ENCODE assay signal across 10 mouse cellular contexts in genomic region chr11:85917993-85918325, GRCm38 (mm10). TPM values are rescaled to one million over a fixed set of nuclear protein-coding genes. Genes with fewer than 3 reads are reported as not detected.
DNase-seq lines count a peak whose midpoint lies in the region; ATAC-seq lines count a peak whose summit lies in the region.
"Had no signal": no experiment of that assay in that cellular context is flagged by ENCODE, and none has a peak within 500 bp of the region (broad histone marks: within the 10 kb centered on the region; RNA-seq: fewer than 3 reads in every experiment).

No protein-coding gene starts in this region.

- peak; percentile 21 for DNase-seq in R1 (ENCODE audit: low read depth, low spot score)
- DNase-seq in embryo, embryonic 11 days: peak; percentile 82
- DNase-seq in limb, embryonic 11.5 days (ENCODE audit: low spot score): peak; percentile 85
- DNase-seq in midbrain, embryonic 11.5 days (ENCODE audit: low spot score, missing footprints): peak; percentile 94
- no peak for DNase-seq in thymus, postnatal 4 days
- no peak for DNase-seq in ovary, postnatal 10 days (ENCODE audit: low spot score)
- no peak for DNase-seq in cerebellum, adult 9-10 months
- DNase-seq in ovary, adult 18-20 months (ENCODE audit: low spot score): no peak
- DNase-seq: gastrocnemius, postnatal 36 days; kidney, postnatal 4 days had no signal

- peak overlapping the region; percentile 87 for H3K27ac ChIP-seq in limb, embryonic 11.5 days (replicated peaks; ENCODE audit: low read depth, low read length)
- peak overlapping the region; percentile 28; the same call in 1 of the 2 replicates for H3K27ac ChIP-seq in midbrain, embryonic 11.5 days (ENCODE audit: low read depth, low read length)

- peak overlapping the region; percentile 30; the same call in 1 of the 2 replicates for H3K9ac ChIP-seq in limb, embryonic 11.5 days (ENCODE audit: low read length)
- no peak overlapping the region for H3K9ac ChIP-seq in midbrain, embryonic 11.5 days (ENCODE audit: low read length)

- no peaks in the 10 kb centered on the region for H3K27me3 ChIP-seq in limb, embryonic 11.5 days (ENCODE audit: control insufficient read depth, insufficient read depth, low read length)
- no peaks in the 10 kb centered on the region; the same call in 1 of the 2 replicates for H3K27me3 ChIP-seq in midbrain, embryonic 11.5 days (ENCODE audit: control insufficient read depth, insufficient read depth, low read length)

- WGBS in limb, embryonic 11.5 days: 1% methylated on average over 11 of the region's 11 CpGs
- 10% methylated on average over 11 of the region's 11 CpGs for WGBS in midbrain, embryonic 11.5 days

- H3K4me1 ChIP-seq in limb, embryonic 11.5 days (ENCODE audit: control insufficient read depth, insufficient read depth, low read length): peaks cover 39% of the 10 kb centered on the region
- H3K4me1 ChIP-seq in midbrain, embryonic 11.5 days (ENCODE audit: control insufficient read depth, insufficient read depth, low read length): peaks cover 23% of the 10 kb centered on the region

- peak overlapping the region; percentile 36 for H3K4me2 ChIP-seq in limb, embryonic 11.5 days (ENCODE audit: low read depth, severe bottlenecking)
- H3K4me2 ChIP-seq in midbrain, embryonic 11.5 days: peak overlapping the region; percentile 3; the same call in 1 of the 2 replicates

- no peaks in the 10 kb centered on the region for H3K9me3 ChIP-seq in limb, embryonic 11.5 days (ENCODE audit: control insufficient read depth, low read length)
- no peaks in the 10 kb centered on the region for H3K9me3 ChIP-seq in midbrain, embryonic 11.5 days (ENCODE audit: control insufficient read depth, low read length)

- H3K4me3 ChIP-seq in limb, embryonic 11.5 days (ENCODE audit: low read depth, low read length): no peak overlapping the region
- H3K4me3 ChIP-seq in midbrain, embryonic 11.5 days (ENCODE audit: low read depth, low read length): no peak overlapping the region

- peak; percentile 73 for ATAC-seq in limb, embryonic 11.5 days (ENCODE audit: insufficient number of reproducible peaks, low FRiP score, low TSS enrichment, low read depth)
- peak; percentile 57; the same call in 1 of the 2 replicates for ATAC-seq in midbrain, embryonic 11.5 days (ENCODE audit: low FRiP score)

- H3K36me3 ChIP-seq in limb, embryonic 11.5 days (ENCODE audit: control insufficient read depth, insufficient read depth, low read length): no peaks in the 10 kb centered on the region; the same call in 1 of the 2 replicates
- no peaks in the 10 kb centered on the region for H3K36me3 ChIP-seq in midbrain, embryonic 11.5 days (ENCODE audit: control insufficient read depth, insufficient read depth, low read length)

RNA-seq across cellular contexts. Expression of gene Tbx4, which starts 31.7 kb away (rescaled TPM):
- 36.3 and 36.7 TPM in 2 replicates for polyA plus RNA-seq in limb, embryonic 11.5 days (2014; fragmentation: Nextera tagmentation; extraction: Ambion mirVana)
- polyA plus RNA-seq in midbrain, embryonic 11.5 days (2014; fragmentation: Nextera tagmentation; extraction: Ambion mirVana): 0.04 and 0.19 TPM in 2 replicates

Comparison
In these comparisons a context has a peak if more than half of its experiments do, and no peak if none do; other contexts are left out.
1. DNase-seq: peak in R1 (single experiment), embryo, embryonic 11 days (single experiment), limb, embryonic 11.5 days (single experiment) and midbrain, embryonic 11.5 days (single experiment); none in thymus, postnatal 4 days (single experiment), ovary, postnatal 10 days (single experiment), cerebellum, adult 9-10 months (single experiment) and ovary, adult 18-20 months (single experiment).
2. RNA of gene Tbx4, which starts 31.7 kb away (polyA plus RNA-seq): 36.3 to 36.7 TPM in limb, embryonic 11.5 days; 0.04 to 0.19 TPM in midbrain, embryonic 11.5 days; every median in the first group is over 10 times any median in the second.